Mouse (Mus musculus): Measurements from ENCODE around the gene Gm6993.

The Gm6993 gene

GRCm38 (mm10) chr12:31240470-31240869, at the start of gene Gm6993:
Gm6993 (plus strand) TSS chr12:31240770.
- no peak for DNase-seq (ENCODE audit: low spot score in 2 of 2)

- no peak for DNase-seq (ENCODE audit: low spot score in 2 of 2)
Observed at GRCm38 (mm10) chr12:31191329-31191954, 49.1 kb upstream of the Gm6993 start.

- no peak for DNase-seq (ENCODE audit: low spot score in 2 of 2)
Observed at GRCm38 (mm10) chr12:31202509-31202908, 38.1 kb upstream of the Gm6993 start.

GRCm38 (mm10) chr12:31203746-31204455, 36.7 kb upstream of the Gm6993 start:
- DNase-seq (ENCODE audit: low spot score in 2 of 2), result no peak

GRCm38 (mm10) chr12:31204898-31205297, 35.7 kb upstream of the Gm6993 start:
- no peak for DNase-seq (ENCODE audit: low spot score in 2 of 2)

- DNase-seq (ENCODE audit: low spot score in 2 of 2), result no peak
Observed at GRCm38 (mm10) chr12:31205983-31206633, 34.5 kb upstream of the Gm6993 start.

GRCm38 (mm10) chr12:31208766-31209165, 31.8 kb upstream of the Gm6993 start:
- DNase-seq (ENCODE audit: low spot score in 2 of 2), result no peak

- no peak for DNase-seq (ENCODE audit: low spot score in 2 of 2)
Observed at GRCm38 (mm10) chr12:31209377-31209805, 31.2 kb upstream of the Gm6993 start.

- DNase-seq (ENCODE audit: low spot score in 2 of 2), result peak in 1 of 2 experiments; percentile 26
Observed at GRCm38 (mm10) chr12:31213556-31213955, 27.0 kb upstream of the Gm6993 start.

- no peak for DNase-seq (ENCODE audit: low spot score in 2 of 2)
Observed at GRCm38 (mm10) chr12:31215003-31215402, 25.6 kb upstream of the Gm6993 start.

GRCm38 (mm10) chr12:31217232-31217631, 23.3 kb upstream of the Gm6993 start:
- no peak for DNase-seq (ENCODE audit: low spot score in 2 of 2)

GRCm38 (mm10) chr12:31218774-31219173, 21.8 kb upstream of the Gm6993 start:
- DNase-seq (ENCODE audit: low spot score in 2 of 2), result no peak

GRCm38 (mm10) chr12:31221522-31221921, 19.0 kb upstream of the Gm6993 start:
- no peak for DNase-seq (ENCODE audit: low spot score in 2 of 2)

GRCm38 (mm10) chr12:31222282-31222681, 18.3 kb upstream of the Gm6993 start:
- DNase-seq (ENCODE audit: low spot score in 2 of 2), result no peak

GRCm38 (mm10) chr12:31222741-31223140, 17.8 kb upstream of the Gm6993 start:
- no peak for DNase-seq (ENCODE audit: low spot score in 2 of 2)

GRCm38 (mm10) chr12:31225451-31225850, 15.1 kb upstream of the Gm6993 start:
- DNase-seq (ENCODE audit: low spot score in 2 of 2), result no peak

- no peak for DNase-seq (ENCODE audit: low spot score in 2 of 2)
Observed at GRCm38 (mm10) chr12:31227167-31227566, 13.4 kb upstream of the Gm6993 start.

GRCm38 (mm10) chr12:31228878-31229277, 11.7 kb upstream of the Gm6993 start:
- no peak for DNase-seq (ENCODE audit: low spot score in 2 of 2)

- no peak for DNase-seq (ENCODE audit: low spot score in 2 of 2)
Observed at GRCm38 (mm10) chr12:31232635-31233034, 7.9 kb upstream of the Gm6993 start.

- no peak for DNase-seq (ENCODE audit: low spot score in 2 of 2)
Observed at GRCm38 (mm10) chr12:31235018-31235417, 5.6 kb upstream of the Gm6993 start.

- DNase-seq (ENCODE audit: low spot score in 2 of 2), result peak; percentile 36
Observed at GRCm38 (mm10) chr12:31236861-31237595, 3.5 kb upstream of the Gm6993 start.

- DNase-seq (ENCODE audit: low spot score in 2 of 2), result no peak
Observed at GRCm38 (mm10) chr12:31239031-31239583, 1.5 kb upstream of the Gm6993 start.

Data from frontal cortex, postnatal 36 days (tissue).